Mouse (Mus musculus): Measurements from ENCODE around the gene Smtn.

DNA sequence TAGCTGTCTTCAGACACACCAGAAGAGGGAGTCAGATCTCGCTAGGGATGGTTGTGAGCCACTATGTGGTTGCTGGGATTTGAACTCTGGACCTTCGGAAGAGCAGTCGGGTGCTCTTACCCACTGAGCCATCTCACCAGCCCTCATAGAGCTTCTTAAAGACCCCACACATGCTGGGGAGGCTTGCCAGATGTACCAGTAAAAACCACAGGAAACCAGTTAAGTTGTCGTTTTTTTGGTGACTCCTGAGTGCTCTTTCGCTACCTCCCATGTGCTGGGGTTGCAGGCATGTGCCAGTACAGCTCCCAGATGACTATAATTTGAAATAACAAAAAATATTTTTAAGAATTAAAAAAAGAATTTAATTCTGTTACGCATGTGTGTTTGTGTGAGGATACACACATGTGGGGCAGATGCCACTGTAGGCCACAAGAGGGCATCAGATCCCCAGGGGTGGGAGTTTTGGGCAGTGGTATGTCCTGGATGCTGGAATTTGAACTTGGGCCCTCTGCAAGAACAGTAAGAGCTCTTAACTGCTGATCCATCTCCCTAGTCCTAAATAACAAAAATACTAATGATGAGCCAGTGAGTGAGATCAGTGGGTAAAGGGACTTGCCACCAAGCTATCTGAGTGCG, 65.8 kb downstream of the Smtn start:
- TF ChIP-seq POLR2A (IDR thresholded peaks at IDR 0.05; ENCODE audit: borderline replicate concordance, control insufficient read depth, low read depth, low read length) (no peak), CTCF (IDR thresholded peaks at IDR 0.05; ENCODE audit: control insufficient read depth, insufficient read depth, low read length) (peak; percentile 80)

Measured in bone marrow, adult 2 months (tissue).